Mouse (Mus musculus) myocyte (in vitro differentiated cells): Measurements from ENCODE around the gene Rtl3.

Source experiments
- CEBPB ChIP-seq: IDR thresholded peaks from 2 replicates; pipeline ENCODE4 v1.6.1; 2011; ENCODE audit warnings: mild to moderate bottlenecking, moderate library complexity; ENCODE audit not compliant: poor library complexity, insufficient read depth, severe bottlenecking
- MYOD1 ChIP-seq, 3 experiments: IDR thresholded peaks; one replicate each; pipeline ENCODE4 v1.6.1; 2011; ENCODE audit warnings: control low read depth in 2 of 3, low read depth in 2 of 3, mild to moderate bottlenecking in 2 of 3, moderate library complexity in 1 of 3; ENCODE audit not compliant: insufficient read length in 2 of 3, control insufficient read depth in 1 of 3
- POLR2A ChIP-seq: IDR thresholded peaks from one replicate; pipeline ENCODE4 v1.6.1; 2011; ENCODE audit warnings: low read depth, mild to moderate bottlenecking, control low read depth, moderate library complexity; ENCODE audit not compliant: insufficient read length
- TCF12 ChIP-seq: IDR thresholded peaks from one replicate; pipeline ENCODE4 v1.6.1; 2011; ENCODE audit warnings: mild to moderate bottlenecking, control low read depth; ENCODE audit not compliant: poor library complexity, insufficient read depth, severe bottlenecking
- TCF3 ChIP-seq: IDR thresholded peaks from one replicate; pipeline ENCODE4 v1.6.1; 2011; ENCODE audit warnings: low read depth, control low read depth; ENCODE audit not compliant: insufficient read length
- USF1 ChIP-seq: IDR thresholded peaks from one replicate; pipeline ENCODE4 v1.6.1; 2011; ENCODE audit warnings: low read depth, mild to moderate bottlenecking, control low read depth, moderate library complexity

GRCm38 (mm10) chrX:106840409-106840808, at the start of gene Rtl3:
- TF ChIP-seq MYOD1 (IDR thresholded peaks at IDR 0.05; ENCODE audit: control insufficient read depth in 1 of 3, insufficient read length in 2 of 3, low read depth in 2 of 3), result no peak
- no peak for TF ChIP-seq POLR2A
- no peak for TF ChIP-seq USF1
- no peak for TF ChIP-seq TCF12
- no peak for TF ChIP-seq TCF3
- TF ChIP-seq CEBPB, result no peak
